18 mouse cellular contexts compared by ENCODE assay signal in the genomic region with DNA sequence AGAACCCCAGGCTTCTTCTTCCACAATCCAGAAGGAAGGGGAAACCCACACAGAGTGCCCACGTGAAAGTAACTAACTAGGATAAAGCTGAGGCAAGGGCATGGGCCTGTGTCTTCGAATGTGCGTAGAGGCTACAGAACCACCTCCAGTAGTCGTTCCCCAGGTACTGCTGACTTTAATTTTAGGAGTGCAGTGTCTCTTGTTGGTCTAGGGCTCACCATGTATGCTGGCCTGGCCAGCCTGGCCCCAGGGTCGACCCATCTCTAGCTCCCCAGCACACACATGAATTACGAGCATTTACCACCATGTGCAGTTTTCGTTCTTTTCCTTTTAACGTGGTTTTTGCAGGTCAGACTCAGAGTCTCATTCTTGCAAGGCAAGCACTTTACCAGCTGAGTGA.
"Had no signal": no experiment of that assay in that cellular context is flagged by ENCODE, and none has a peak within 500 bp of the region (broad histone marks: within the 10 kb centered on the region; RNA-seq: fewer than 3 reads in every experiment).

No protein-coding gene starts in this region.

- H3K4me2 ChIP-seq: liver, embryonic 15.5 days; lung, embryonic 15.5 days; midbrain, embryonic 12.5 days; midbrain, embryonic 15.5 days; neural tube, embryonic 12.5 days; stomach, embryonic 15.5 days had no signal

- H3K4me1 ChIP-seq: liver, embryonic 15.5 days; lung, embryonic 15.5 days; megakaryocyte, embryonic 14.5 days; neural tube, embryonic 12.5 days; stomach, embryonic 15.5 days had no signal

- DNase-seq: liver, postnatal 0 days; lung, adult 2 months; lung, postnatal 14 days; lung, postnatal 36 days; right cerebral cortex, postnatal 14 days; thymus, adult 2 months; thymus, postnatal 25 days; thymus, postnatal 4 days had no signal

- ATAC-seq: liver, postnatal 0 days; lung, postnatal 0 days; midbrain, embryonic 15.5 days had no signal

- H3K4me3 ChIP-seq: liver, embryonic 15.5 days; lung, embryonic 15.5 days; megakaryocyte, embryonic 14.5 days; midbrain, embryonic 12.5 days; midbrain, embryonic 15.5 days; neural tube, embryonic 12.5 days; stomach, embryonic 15.5 days had no signal

- H3K9ac ChIP-seq: liver, embryonic 15.5 days; liver, postnatal 0 days; lung, embryonic 15.5 days; midbrain, embryonic 12.5 days; midbrain, embryonic 15.5 days; neural tube, embryonic 12.5 days; stomach, embryonic 15.5 days had no signal

- H3K36me3 ChIP-seq: liver, embryonic 15.5 days; lung, embryonic 15.5 days; midbrain, embryonic 12.5 days; midbrain, embryonic 15.5 days; neural tube, embryonic 12.5 days; stomach, embryonic 15.5 days had no signal

- H3K27ac ChIP-seq: liver, embryonic 15.5 days; lung, embryonic 15.5 days; macrophage; midbrain, embryonic 12.5 days; midbrain, embryonic 15.5 days; neural tube, embryonic 12.5 days; stomach, embryonic 15.5 days; stomach, postnatal 0 days had no signal

- H3K9me3 ChIP-seq: liver, embryonic 15.5 days; lung, embryonic 15.5 days; megakaryocyte, embryonic 14.5 days; midbrain, embryonic 12.5 days; midbrain, embryonic 15.5 days; neural tube, embryonic 12.5 days; stomach, embryonic 15.5 days had no signal

- H3K27me3 ChIP-seq: liver, embryonic 15.5 days; lung, embryonic 15.5 days; midbrain, embryonic 12.5 days; midbrain, embryonic 15.5 days; neural tube, embryonic 12.5 days; stomach, embryonic 15.5 days had no signal
